37 mouse cellular contexts compared by ENCODE assay signal in the genomic region with DNA sequence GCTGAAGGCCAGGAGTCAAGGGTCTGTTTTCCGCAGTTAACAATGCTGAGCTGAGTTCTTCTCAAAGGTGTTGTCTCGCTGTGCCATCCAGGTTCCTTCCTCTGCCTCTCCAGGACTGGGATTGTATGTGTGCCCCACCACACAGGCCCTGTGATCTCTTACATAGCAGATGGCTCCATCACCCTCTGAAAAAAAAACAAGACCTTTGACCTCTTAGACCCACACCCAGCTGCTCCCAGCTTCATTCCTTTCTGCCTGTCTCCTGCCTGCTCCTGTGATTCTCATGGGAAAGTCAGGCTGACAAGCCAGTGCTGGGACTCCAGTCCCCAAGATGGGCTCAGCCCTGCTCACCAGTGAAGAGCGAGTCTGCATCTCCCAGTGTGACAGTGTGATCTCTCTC. TPM values are rescaled to one million over a fixed set of nuclear protein-coding genes. Genes with fewer than 3 reads are reported as not detected.
DNase-seq lines count a peak whose midpoint lies in the region; ATAC-seq lines count a peak whose summit lies in the region.
"Had no signal": no experiment of that assay in that cellular context is flagged by ENCODE, and none has a peak within 500 bp of the region (broad histone marks: within the 10 kb centered on the region; RNA-seq: fewer than 3 reads in every experiment).

No protein-coding gene starts in this region.

- H3K9me3 ChIP-seq in heart, embryonic 14.5 days (ENCODE audit: control insufficient read depth, low read length) = no peaks in the 10 kb centered on the region
- no peaks in the 10 kb centered on the region for H3K9me3 ChIP-seq in midbrain, embryonic 11.5 days (ENCODE audit: control insufficient read depth, low read length)
- H3K9me3 ChIP-seq in midbrain, embryonic 13.5 days = no peaks in the 10 kb centered on the region
- H3K9me3 ChIP-seq in stomach, embryonic 15.5 days = no peaks in the 10 kb centered on the region
- H3K9me3 ChIP-seq: embryonic facial prominence, embryonic 15.5 days; G1E; hindbrain, embryonic 12.5 days; limb, embryonic 12.5 days; midbrain, embryonic 12.5 days; neural tube, embryonic 12.5 days had no signal

- no peaks in the 10 kb centered on the region for H3K36me3 ChIP-seq in heart, embryonic 14.5 days (ENCODE audit: control insufficient read depth, insufficient read depth, low read length)
- no peaks in the 10 kb centered on the region for H3K36me3 ChIP-seq in midbrain, embryonic 11.5 days (ENCODE audit: control insufficient read depth, insufficient read depth, low read length)
- no peaks in the 10 kb centered on the region for H3K36me3 ChIP-seq in midbrain, embryonic 13.5 days
- H3K36me3 ChIP-seq in stomach, embryonic 15.5 days = no peaks in the 10 kb centered on the region
- H3K36me3 ChIP-seq: embryonic facial prominence, embryonic 15.5 days; G1E; hindbrain, embryonic 12.5 days; limb, embryonic 12.5 days; midbrain, embryonic 12.5 days; neural tube, embryonic 12.5 days had no signal

- no peak overlapping the region for H3K4me3 ChIP-seq in heart, embryonic 14.5 days (ENCODE audit: control insufficient read depth in 1 of 2, insufficient read depth in 1 of 2, low read depth in 1 of 2, low read length in 2 of 2)
- no peak overlapping the region for H3K4me3 ChIP-seq in midbrain, embryonic 11.5 days (ENCODE audit: low read depth, low read length)
- H3K4me3 ChIP-seq in midbrain, embryonic 13.5 days (replicated peaks) = no peak overlapping the region
- no peak overlapping the region for H3K4me3 ChIP-seq in stomach, embryonic 15.5 days (replicated peaks)
- H3K4me3 ChIP-seq: embryonic facial prominence, embryonic 15.5 days; heart, adult 2 months; hindbrain, embryonic 12.5 days; limb, embryonic 12.5 days; midbrain, embryonic 12.5 days; neural tube, embryonic 12.5 days had no signal

- H3K27ac ChIP-seq in heart, embryonic 14.5 days (replicated peaks in 1 of 2; ENCODE audit: control insufficient read depth in 1 of 2, insufficient read depth in 1 of 2, low read depth in 2 of 2, low read length in 2 of 2) = peak overlapping the region; percentile 11 to 94; a peak in 3 of 4 replicates
- no peak overlapping the region for H3K27ac ChIP-seq in midbrain, embryonic 11.5 days (ENCODE audit: low read depth, low read length)
- H3K27ac ChIP-seq in midbrain, embryonic 13.5 days = no peak overlapping the region
- H3K27ac ChIP-seq in stomach, embryonic 15.5 days = peak overlapping the region; percentile 79; the same call in 1 of the 2 replicates
- H3K27ac ChIP-seq: embryonic facial prominence, embryonic 15.5 days; heart, adult 2 months; hindbrain, embryonic 12.5 days; limb, embryonic 12.5 days; macrophage; midbrain, embryonic 12.5 days; neural tube, embryonic 12.5 days had no signal

- no peaks in the 10 kb centered on the region for H3K27me3 ChIP-seq in heart, embryonic 14.5 days (ENCODE audit: control insufficient read depth, insufficient read depth, low read length)
- H3K27me3 ChIP-seq in midbrain, embryonic 11.5 days (ENCODE audit: control insufficient read depth, insufficient read depth, low read length) = no peaks in the 10 kb centered on the region
- H3K27me3 ChIP-seq in midbrain, embryonic 13.5 days = no peaks in the 10 kb centered on the region
- no peaks in the 10 kb centered on the region for H3K27me3 ChIP-seq in stomach, embryonic 15.5 days (replicated peaks)
- H3K27me3 ChIP-seq: embryonic facial prominence, embryonic 15.5 days; hindbrain, embryonic 12.5 days; limb, embryonic 12.5 days; neural tube, embryonic 12.5 days; Patski had no signal

- intact Hi-C loops in heart, postnatal 14 days (cut with DNase I) = no loop called here

- H3K9ac ChIP-seq in heart, embryonic 14.5 days (ENCODE audit: low read length) = no peak overlapping the region
- no peak overlapping the region for H3K9ac ChIP-seq in midbrain, embryonic 11.5 days (ENCODE audit: low read length)
- no peak overlapping the region for H3K9ac ChIP-seq in midbrain, embryonic 13.5 days (replicated peaks)
- H3K9ac ChIP-seq in stomach, embryonic 15.5 days = no peak overlapping the region
- H3K9ac ChIP-seq: embryonic facial prominence, embryonic 15.5 days; hindbrain, embryonic 12.5 days; limb, embryonic 12.5 days; liver, postnatal 0 days; midbrain, embryonic 12.5 days; neural tube, embryonic 12.5 days had no signal

- DNase-seq in heart, postnatal 14 days = no peak
- DNase-seq in midbrain, embryonic 11.5 days (ENCODE audit: low spot score, missing footprints) = peak; percentile 88
- peak; percentile 44 for DNase-seq in embryo, embryonic 9.5 days (ENCODE audit: extremely low spot score)
- no peak for DNase-seq in left cerebral cortex, adult 18-20 months (ENCODE audit: low spot score in 2 of 2)
- DNase-seq in gastrocnemius, adult 8-10 months (ENCODE audit: low spot score in 2 of 2) = no peak
- DNase-seq: adrenal gland, adult 2 months; B cell, adult 2 months; cerebellum, adult 11 months; cerebellum, adult 9-11 months; gastrocnemius, postnatal 14 days; heart, adult 2 months; kidney, adult 9 months; kidney, postnatal 14 days; liver, postnatal 0 days had no signal

- H3K4me2 ChIP-seq in heart, embryonic 14.5 days (ENCODE audit: low read length) = no peak overlapping the region
- H3K4me2 ChIP-seq in midbrain, embryonic 11.5 days = no peak overlapping the region
- H3K4me2 ChIP-seq in midbrain, embryonic 13.5 days (replicated peaks) = no peak overlapping the region
- H3K4me2 ChIP-seq in stomach, embryonic 15.5 days = no peak overlapping the region
- H3K4me2 ChIP-seq: embryonic facial prominence, embryonic 15.5 days; hindbrain, embryonic 12.5 days; limb, embryonic 12.5 days; liver, embryonic 11.5 days; midbrain, embryonic 12.5 days; neural tube, embryonic 12.5 days had no signal

- WGBS in heart, embryonic 14.5 days = 72% methylated on average over 3 of the region's 3 CpGs
- WGBS in midbrain, embryonic 11.5 days = 59% methylated on average over 3 of the region's 3 CpGs
- WGBS in midbrain, embryonic 13.5 days = 67% methylated on average over 3 of the region's 3 CpGs
- WGBS in stomach, embryonic 15.5 days = 73% methylated on average over 3 of the region's 3 CpGs

- no peak for ATAC-seq in heart, embryonic 14.5 days (ENCODE audit: insufficient number of reproducible peaks, insufficient read depth, low FRiP score, low read depth)
- ATAC-seq in midbrain, embryonic 11.5 days (ENCODE audit: low FRiP score) = no peak
- ATAC-seq in midbrain, embryonic 13.5 days = no peak
- no peak for ATAC-seq in stomach, embryonic 15.5 days (ENCODE audit: insufficient read depth, low FRiP score, low read depth)
- ATAC-seq: forebrain, embryonic 14.5 days; inflammation-experienced regulatory T-cells, adult 6 months; liver, postnatal 0 days; lung, postnatal 0 days; Patski had no signal

- H3K4me1 ChIP-seq in heart, embryonic 14.5 days (ENCODE audit: control insufficient read depth in 2 of 2, insufficient read depth in 2 of 2, low read length in 2 of 2) = peaks cover 38 to 39% of the 10 kb centered on the region in 2 experiments
- no peaks in the 10 kb centered on the region for H3K4me1 ChIP-seq in midbrain, embryonic 11.5 days (ENCODE audit: control insufficient read depth, insufficient read depth, low read length)
- H3K4me1 ChIP-seq in midbrain, embryonic 13.5 days (replicated peaks) = 0 out of 2 replicates have a peak, but pooled peaks cover 3% of the 10 kb centered on the region
- peaks cover 29% of the 10 kb centered on the region for H3K4me1 ChIP-seq in stomach, embryonic 15.5 days
- H3K4me1 ChIP-seq: embryonic facial prominence, embryonic 15.5 days; midbrain, embryonic 12.5 days; neural tube, embryonic 12.5 days had no signal

RNA-seq across cellular contexts. Expression of a gene that starts 25.2 kb away (rescaled TPM):
- polyA plus RNA-seq in heart, embryonic 14.5 days (2014; fragmentation: Nextera tagmentation; extraction: Ambion mirVana) = 0.19 TPM in 1 of 2 replicates, not detected in the other
- total RNA-seq in heart, postnatal 14 days (2021) = not detected
- not detected in 2 replicates for polyA plus RNA-seq in midbrain, embryonic 11.5 days (2014; fragmentation: Nextera tagmentation; extraction: Ambion mirVana)
- polyA plus RNA-seq in midbrain, embryonic 13.5 days (2015; fragmentation: Nextera tagmentation; extraction: Ambion mirVana) = not detected in 2 replicates
- polyA plus RNA-seq in stomach, embryonic 15.5 days (2015; fragmentation: Nextera tagmentation; extraction: Ambion mirVana) = not detected in 2 replicates
- total RNA-seq in left cerebral cortex, adult 18-20 months (2021) = not detected
- not detected for total RNA-seq in gastrocnemius, adult 8-10 months (2022)
- total RNA-seq: adrenal gland, adult 2 months; adrenal gland, postnatal 4 days; CH12.LX; G1E; gastrocnemius, postnatal 14 days; heart, adult 2 months; layer of hippocampus, adult 18-20 months; layer of hippocampus, postnatal 14 days; left cerebral cortex, postnatal 10 days had no signal
- polyA plus RNA-seq: adrenal gland, adult 2 months; cortical plate, adult 2 months; forebrain, embryonic 14.5 days; G1E; heart, adult 2 months; hindbrain, embryonic 12.5 days; inflammation-experienced regulatory T-cells, adult 6 months; limb, embryonic 12.5 days; liver, embryonic 11.5 days; liver, postnatal 0 days; lung, postnatal 0 days; macrophage; midbrain, embryonic 12.5 days; neural tube, embryonic 12.5 days; Patski; spleen, adult 2 months; thymus, postnatal 0 days had no signal

RNA-seq across cellular contexts. Expression of a gene that starts 31.6 kb away (rescaled TPM):
- not detected in 2 replicates for polyA plus RNA-seq in heart, embryonic 14.5 days (2014; fragmentation: Nextera tagmentation; extraction: Ambion mirVana)
- total RNA-seq in heart, postnatal 14 days (2021) = not detected
- not detected in 2 replicates for polyA plus RNA-seq in midbrain, embryonic 11.5 days (2014; fragmentation: Nextera tagmentation; extraction: Ambion mirVana)
- polyA plus RNA-seq in midbrain, embryonic 13.5 days (2015; fragmentation: Nextera tagmentation; extraction: Ambion mirVana) = not detected in 2 replicates
- polyA plus RNA-seq in stomach, embryonic 15.5 days (2015; fragmentation: Nextera tagmentation; extraction: Ambion mirVana) = not detected in 2 replicates
- not detected for total RNA-seq in left cerebral cortex, adult 18-20 months (2021)
- not detected for total RNA-seq in gastrocnemius, adult 8-10 months (2022)
- total RNA-seq: adrenal gland, adult 2 months; adrenal gland, postnatal 4 days; CH12.LX; G1E; gastrocnemius, postnatal 14 days; heart, adult 2 months; layer of hippocampus, adult 18-20 months; layer of hippocampus, postnatal 14 days; left cerebral cortex, postnatal 10 days had no signal
- polyA plus RNA-seq: adrenal gland, adult 2 months; cortical plate, adult 2 months; forebrain, embryonic 14.5 days; G1E; heart, adult 2 months; hindbrain, embryonic 12.5 days; inflammation-experienced regulatory T-cells, adult 6 months; limb, embryonic 12.5 days; liver, embryonic 11.5 days; liver, postnatal 0 days; lung, postnatal 0 days; macrophage; midbrain, embryonic 12.5 days; neural tube, embryonic 12.5 days; Patski; spleen, adult 2 months; thymus, postnatal 0 days had no signal

RNA-seq across cellular contexts. Expression of a gene that starts 45.0 kb away (rescaled TPM):
- polyA plus RNA-seq in heart, embryonic 14.5 days (2014; fragmentation: Nextera tagmentation; extraction: Ambion mirVana) = 4.2 and 7.5 TPM in 2 replicates
- total RNA-seq in heart, postnatal 14 days (2021) = 1 to 10 TPM; 1.7 to 2.1 TPM
- 0.18 and 0.40 TPM in 2 replicates for polyA plus RNA-seq in midbrain, embryonic 11.5 days (2014; fragmentation: Nextera tagmentation; extraction: Ambion mirVana)
- 1.9 and 2.3 TPM in 2 replicates for polyA plus RNA-seq in midbrain, embryonic 13.5 days (2015; fragmentation: Nextera tagmentation; extraction: Ambion mirVana)
- 1.7 and 2.8 TPM in 2 replicates for polyA plus RNA-seq in stomach, embryonic 15.5 days (2015; fragmentation: Nextera tagmentation; extraction: Ambion mirVana)
- total RNA-seq in left cerebral cortex, adult 18-20 months (2021) = 10 to 100 TPM; 35.2 to 38.2 TPM
- total RNA-seq in gastrocnemius, adult 8-10 months (2022) = 1 to 10 TPM; 1.6 to 2.4 (median 2.1) TPM
- total RNA-seq: CH12.LX had no signal
- polyA plus RNA-seq: macrophage had no signal

RNA-seq across cellular contexts. Expression of a gene that starts 54.0 kb away (rescaled TPM):
- polyA plus RNA-seq in heart, embryonic 14.5 days (2014; fragmentation: Nextera tagmentation; extraction: Ambion mirVana) = not detected in 2 replicates
- 1 to 10 TPM; 2.4 to 6.7 TPM for total RNA-seq in heart, postnatal 14 days (2021)
- polyA plus RNA-seq in midbrain, embryonic 11.5 days (2014; fragmentation: Nextera tagmentation; extraction: Ambion mirVana) = 0.79 and 0.93 TPM in 2 replicates
- not detected in 2 replicates for polyA plus RNA-seq in midbrain, embryonic 13.5 days (2015; fragmentation: Nextera tagmentation; extraction: Ambion mirVana)
- 0.58 TPM in 1 of 2 replicates, not detected in the other for polyA plus RNA-seq in stomach, embryonic 15.5 days (2015; fragmentation: Nextera tagmentation; extraction: Ambion mirVana)
- 1 to 10 TPM in 1 of 2 experiments, not detected in 1; 6.0 TPM for total RNA-seq in left cerebral cortex, adult 18-20 months (2021)
- total RNA-seq in gastrocnemius, adult 8-10 months (2022) = 1 to 10 TPM; 1.7 to 8.5 (median 4.8) TPM
- polyA plus RNA-seq: adrenal gland, adult 2 months; embryonic facial prominence, embryonic 15.5 days; forebrain, embryonic 14.5 days; heart, adult 2 months; hindbrain, embryonic 12.5 days; liver, embryonic 11.5 days; liver, postnatal 0 days; midbrain, embryonic 12.5 days; spleen, adult 2 months had no signal

RNA-seq across cellular contexts. Expression of a gene that starts 54.3 kb away (rescaled TPM):
- polyA plus RNA-seq in heart, embryonic 14.5 days (2014; fragmentation: Nextera tagmentation; extraction: Ambion mirVana) = not detected in 2 replicates
- not detected for total RNA-seq in heart, postnatal 14 days (2021)
- polyA plus RNA-seq in midbrain, embryonic 11.5 days (2014; fragmentation: Nextera tagmentation; extraction: Ambion mirVana) = not detected in 2 replicates
- not detected in 2 replicates for polyA plus RNA-seq in midbrain, embryonic 13.5 days (2015; fragmentation: Nextera tagmentation; extraction: Ambion mirVana)
- not detected in 2 replicates for polyA plus RNA-seq in stomach, embryonic 15.5 days (2015; fragmentation: Nextera tagmentation; extraction: Ambion mirVana)
- total RNA-seq in left cerebral cortex, adult 18-20 months (2021) = not detected
- not detected for total RNA-seq in gastrocnemius, adult 8-10 months (2022)
- total RNA-seq: adrenal gland, adult 2 months; adrenal gland, postnatal 4 days; CH12.LX; G1E; gastrocnemius, postnatal 14 days; heart, adult 2 months; layer of hippocampus, adult 18-20 months; layer of hippocampus, postnatal 14 days; left cerebral cortex, postnatal 10 days had no signal
- polyA plus RNA-seq: adrenal gland, adult 2 months; cortical plate, adult 2 months; forebrain, embryonic 14.5 days; G1E; heart, adult 2 months; hindbrain, embryonic 12.5 days; inflammation-experienced regulatory T-cells, adult 6 months; limb, embryonic 12.5 days; liver, embryonic 11.5 days; liver, postnatal 0 days; lung, postnatal 0 days; macrophage; midbrain, embryonic 12.5 days; neural tube, embryonic 12.5 days; Patski; spleen, adult 2 months; thymus, postnatal 0 days had no signal

Comparison
In these comparisons a context has a peak if more than half of its experiments do, and no peak if none do; other contexts are left out.
1. H3K27ac ChIP-seq: peak in heart, embryonic 14.5 days (2 of 2) and stomach, embryonic 15.5 days (single experiment); none in midbrain, embryonic 11.5 days (single experiment) and midbrain, embryonic 13.5 days (single experiment).
2. DNase-seq: peak in midbrain, embryonic 11.5 days (single experiment) and embryo, embryonic 9.5 days (single experiment); none in heart, postnatal 14 days (0 of 2), left cerebral cortex, adult 18-20 months (0 of 2) and gastrocnemius, adult 8-10 months (0 of 2).